Mouse (Mus musculus): ENCODE measurements around the gene Rccd1.

Rccd1 gene

DNA sequence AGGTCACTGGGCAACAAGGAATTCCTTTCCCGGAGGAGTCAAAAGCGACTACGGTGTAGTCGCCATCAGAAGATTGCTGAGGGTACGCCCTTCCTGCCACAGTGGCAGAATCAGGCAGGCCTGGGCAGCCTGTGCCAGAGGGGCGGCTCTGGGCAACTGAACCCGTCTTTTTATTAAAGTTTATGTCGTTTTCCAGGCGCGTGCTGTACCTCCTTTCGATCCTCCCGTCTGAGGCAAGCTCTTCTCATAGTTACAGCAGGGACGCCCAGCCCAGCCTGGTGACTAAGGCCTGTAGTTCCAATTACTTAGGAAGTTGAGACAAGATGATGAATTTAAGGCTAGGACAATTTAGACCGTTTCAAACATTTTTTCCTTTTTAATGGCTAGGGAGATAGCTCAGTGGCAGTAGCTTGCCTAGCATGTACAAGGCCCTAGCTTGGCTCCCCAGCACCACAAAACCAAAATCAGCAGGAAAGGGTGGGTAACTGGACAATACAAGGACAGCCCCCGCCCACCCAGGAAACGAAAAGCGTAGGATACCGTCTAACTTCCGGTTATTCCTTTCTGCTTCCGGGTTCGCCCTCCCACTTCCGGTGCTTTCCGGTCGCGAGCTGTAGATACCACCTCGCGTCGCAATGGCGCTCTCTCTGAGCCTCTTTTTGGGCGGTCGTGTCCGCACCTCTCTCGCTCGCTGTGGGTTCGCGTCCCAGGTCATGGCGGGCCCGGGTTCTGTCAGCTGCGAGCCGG, 63.5 kb downstream of the Rccd1 start, which contains the start of gene Ngrn:
Gene Ngrn, plus strand, starts transcription at position 591 of the 747 bp plus-strand sequence.
- peak; percentile 79 for DNase-seq (ENCODE audit: low spot score)

DNA sequence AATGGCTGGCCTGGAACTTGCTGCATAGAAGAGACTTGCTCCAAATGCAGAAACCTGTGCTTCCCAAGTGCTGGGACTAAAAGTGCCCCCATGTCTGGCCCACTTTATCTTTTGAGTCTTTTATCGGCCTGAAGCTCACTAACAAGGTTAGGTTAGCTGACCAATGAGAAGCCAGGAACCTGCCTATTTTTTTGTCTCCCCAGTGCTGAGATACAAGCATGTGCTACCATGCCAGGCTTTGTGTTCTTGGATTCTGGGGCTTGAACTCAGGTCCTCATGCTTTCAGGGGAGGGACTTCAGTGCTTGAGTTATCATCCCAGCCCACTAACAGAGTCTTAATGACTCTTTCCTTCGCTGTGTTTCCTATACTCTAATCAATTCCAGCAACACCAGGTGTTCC, 66.5 kb downstream of the Rccd1 start:
- DNase-seq (ENCODE audit: low spot score), result no peak

DNA sequence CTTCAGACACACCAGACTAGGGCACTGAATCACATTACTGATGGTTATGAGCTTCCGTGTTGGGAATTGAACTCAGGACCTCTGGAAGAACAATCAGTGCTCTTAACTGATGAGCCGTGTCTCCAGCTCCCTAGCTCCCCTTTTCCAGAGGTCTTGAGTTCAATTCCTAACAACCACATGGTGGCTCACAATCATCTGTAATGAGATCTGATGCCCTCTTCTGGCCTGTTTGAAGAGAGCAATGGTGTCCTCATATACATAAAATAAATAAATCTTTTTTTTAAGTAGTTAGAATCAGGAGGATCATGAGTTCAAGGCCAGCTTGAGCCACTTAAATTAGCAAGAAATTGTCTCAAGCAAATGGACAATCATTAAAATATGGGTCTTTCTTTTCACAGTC, 68.3 kb downstream of the Rccd1 start:
- DNase-seq (ENCODE audit: low spot score), result no peak

DNA sequence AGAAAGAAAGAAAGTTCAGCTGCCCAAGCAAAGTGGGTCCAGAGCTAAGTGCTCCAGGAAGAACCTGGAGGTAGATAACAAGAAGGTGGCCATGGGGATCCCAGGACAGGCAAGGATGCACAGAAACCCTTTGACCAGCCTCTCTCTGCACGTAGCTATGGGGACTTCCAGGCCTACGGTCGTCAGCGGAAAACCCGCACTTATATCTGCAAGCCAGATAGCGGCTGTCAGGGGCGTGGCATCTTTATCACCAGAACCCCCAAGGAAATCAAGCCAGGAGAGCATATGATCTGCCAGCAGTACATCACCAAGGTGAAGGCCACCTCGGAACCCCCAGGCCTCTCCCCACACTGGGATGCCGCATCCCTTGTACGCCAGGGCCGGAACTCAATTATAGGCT, 71.4 kb downstream of the Rccd1 start:
- no peak for DNase-seq (ENCODE audit: low spot score)

DNA sequence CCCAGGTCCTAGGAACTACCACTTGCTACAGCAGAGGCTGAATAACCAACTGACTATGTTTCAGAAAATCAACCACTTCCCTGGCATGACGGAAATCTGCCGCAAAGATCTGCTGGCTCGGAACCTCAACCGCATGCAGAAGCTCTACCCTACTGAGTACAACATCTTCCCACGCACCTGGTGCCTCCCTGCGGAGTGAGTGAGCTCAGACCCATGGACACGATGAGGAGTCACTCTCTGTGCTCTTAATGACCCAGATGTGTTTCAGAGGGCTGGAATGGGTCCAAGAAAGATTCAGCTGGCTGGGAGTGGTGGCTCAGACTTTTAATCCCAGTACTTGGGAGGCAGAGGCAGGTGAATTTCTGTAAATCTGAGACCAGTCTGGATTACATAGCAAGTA, 71.8 kb downstream of the Rccd1 start:
- DNase-seq (ENCODE audit: low spot score), result no peak

DNA sequence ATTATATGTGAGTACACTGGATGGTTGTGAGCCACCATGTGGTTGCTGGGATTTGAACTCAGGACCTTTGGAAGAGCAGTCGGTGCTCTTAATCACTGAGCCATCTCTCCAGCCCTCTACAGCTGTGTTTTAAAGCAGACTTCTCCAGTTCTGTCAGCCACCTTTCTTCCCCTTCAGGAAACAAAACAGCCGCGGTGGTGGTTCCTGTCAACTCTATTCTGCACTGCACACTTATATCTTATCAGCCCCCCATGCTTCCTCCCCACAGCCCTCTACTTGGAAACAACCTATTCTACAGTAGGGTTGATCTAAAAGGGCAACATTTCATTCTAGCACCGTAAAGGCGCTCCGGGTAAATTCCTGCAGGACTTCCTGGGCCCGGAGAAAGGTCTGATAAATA, 77.4 kb downstream of the Rccd1 start:
- DNase-seq (ENCODE audit: low spot score), result no peak

DNA sequence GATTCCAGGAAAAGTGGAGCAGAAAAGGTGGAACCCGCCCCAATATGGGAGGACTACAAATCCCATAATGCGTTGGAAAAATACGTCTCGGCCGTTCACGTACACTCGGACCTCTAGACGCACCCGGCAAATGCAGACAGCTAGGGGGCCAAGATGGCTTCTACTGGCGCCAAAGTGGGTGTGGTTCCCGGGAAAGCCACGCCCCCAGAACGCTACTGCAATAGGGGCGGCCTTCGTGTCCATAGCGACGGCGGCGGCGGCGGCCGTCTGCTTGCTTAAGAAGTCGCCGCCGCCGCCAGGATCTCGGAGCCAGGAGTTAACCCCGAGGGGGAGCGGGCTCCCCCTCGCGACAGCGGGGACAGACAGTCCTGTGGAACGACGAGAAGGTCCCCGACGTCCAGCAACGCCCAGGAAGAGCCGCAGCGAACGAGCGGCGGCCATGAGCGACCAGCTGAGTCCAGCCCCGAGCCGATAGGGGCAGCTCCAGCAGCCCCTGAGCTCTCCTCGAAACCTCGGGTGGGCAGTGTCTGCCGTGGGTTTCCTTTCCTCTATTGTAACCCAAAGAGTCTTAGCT, 78.0 kb downstream of the Rccd1 start, which contains the start of gene Ttll13:
Gene Ttll13, plus strand, starts transcription at position 229 of the 574 bp plus-strand sequence.
- peak; percentile 97 for DNase-seq (ENCODE audit: low spot score)

DNA sequence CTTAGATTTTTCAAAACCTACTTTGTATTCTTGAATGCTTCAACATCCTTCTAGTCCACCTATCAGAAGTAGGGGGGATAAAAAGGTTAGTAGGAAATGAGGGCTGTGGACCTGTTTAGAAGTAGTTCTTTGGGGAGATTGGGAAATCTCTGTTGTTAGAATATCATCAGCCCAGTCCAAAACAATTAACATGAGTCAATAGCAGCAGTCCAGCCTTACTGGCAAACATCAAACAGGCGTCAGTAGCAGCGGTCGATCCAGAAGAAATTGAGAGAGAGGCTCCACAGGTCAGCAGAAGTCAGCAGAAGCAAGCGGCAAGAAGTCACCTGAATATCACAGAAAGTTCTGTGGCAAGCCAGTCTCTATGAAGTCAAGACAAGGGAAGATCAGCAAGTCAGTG, 79.4 kb downstream of the Rccd1 start:
- no peak for DNase-seq (ENCODE audit: low spot score)
